Mouse (Mus musculus): ENCODE results near the gene Rhcg.

Gene Rhcg

GRCm38 (mm10) chr7:79544281-79545065, 73.0 kb downstream of the Rhcg start:
- ChIA-PET POLR2A (interaction anchor here in 2 of 4 experiments (0.6 to 4.8 kb wide), 6 partner anchors 9 to 46 kb away, joined by 3 to 31 read pairs (median 4); no protein-coding TSS in a partner anchor), CTCF (interaction anchor here (0.6 to 2.5 kb wide), 16 partner anchors 9 to 316 kb away, joined by 3 to 8 read pairs (median 3); partner anchors contain the start of gene Anpep (in 1 of the 4))
